Mouse (Mus musculus) cerebellum, adult 2 months (tissue): ENCODE results near the gene Tmem9.

Source experiments
- CTCF ChIP-seq: fragments of 200-500 bp; IDR thresholded peaks from 2 replicates; pipeline ENCODE4 v1.5.1; 2011; ENCODE audit warnings: low read depth, mild to moderate bottlenecking, control low read depth, low read length, moderate library complexity, borderline replicate concordance; ENCODE audit not compliant: insufficient read depth
- POLR2A ChIP-seq: fragments of 200-500 bp; IDR thresholded peaks from 2 replicates; pipeline ENCODE4 v1.6.1; 2011; ENCODE audit warnings: low read length, control low read depth, borderline replicate concordance; ENCODE audit not compliant: insufficient read depth

- no peak for TF ChIP-seq CTCF
- TF ChIP-seq POLR2A = no peak
These were observed 47.8 kb downstream of the Tmem9 start for GRCm38 (mm10) chr1:136055771-136056170.
